Mouse (Mus musculus) liver, postnatal 0 days (tissue): ENCODE data around the gene Gpat2. TPM values are rescaled to one million over a fixed set of nuclear protein-coding genes. Genes with fewer than 3 reads are reported as not detected.
A peak's percentile ranks its signal among the peaks of the same experiment; 100 is the strongest.

Source experiments
- ATAC-seq: fragments of 200-750 bp; cut with Nextera tagmentation; 2 replicates; pipeline ENCODE4 v1.8.0; 2017; ENCODE audit warnings: mild to moderate bottlenecking, moderate library complexity
- DNase-seq: peaks from one replicate; pipeline ENCODE4 v3.0.0-alpha.2; 2016
- H3K27ac ChIP-seq: fragments of 300-500 bp; sonication (generic); 2 replicates; pipeline ENCODE4 v1.5.1; 2014; ENCODE audit warnings: antibody characterized with exemption, moderate library complexity, mild to moderate bottlenecking, low read depth
- H3K27me3 ChIP-seq: fragments of 300-500 bp; sonication (generic); 2 replicates; pipeline ENCODE4 v1.6.1; 2014; ENCODE audit warnings: low read length, control low read depth, mixed read lengths; ENCODE audit not compliant: insufficient read depth
- H3K36me3 ChIP-seq: fragments of 300-500 bp; sonication (generic); replicated peaks from 2 replicates; pipeline ENCODE4 v1.6.1; 2014; ENCODE audit warnings: mild to moderate bottlenecking, control low read depth, low read length, moderate library complexity, mixed read lengths; ENCODE audit not compliant: insufficient read depth
- H3K4me1 ChIP-seq: fragments of 300-500 bp; sonication (generic); 2 replicates; pipeline ENCODE4 v1.6.1; 2014; ENCODE audit warnings: antibody characterized with exemption, mild to moderate bottlenecking, control low read depth; ENCODE audit not compliant: insufficient read depth
- H3K4me2 ChIP-seq: fragments of 300-500 bp; sonication (generic); 2 replicates; pipeline ENCODE4 v1.6.1; 2014; ENCODE audit warnings: low read depth, mild to moderate bottlenecking, low read length, moderate library complexity, mixed read lengths
- H3K4me3 ChIP-seq: fragments of 300-500 bp; sonication (generic); 2 replicates; pipeline ENCODE4 v1.5.1; 2014; ENCODE audit warnings: low read depth, low read length
- H3K9ac ChIP-seq: fragments of 300-500 bp; sonication (generic); replicated peaks from 2 replicates; pipeline ENCODE4 v1.6.1; 2014; ENCODE audit warnings: mild to moderate bottlenecking, moderate library complexity
- H3K9me3 ChIP-seq: fragments of 300-500 bp; sonication (generic); 2 replicates; pipeline ENCODE4 v1.6.1; 2016; ENCODE audit warnings: mild to moderate bottlenecking, control low read depth, low read length, mixed read lengths
- CTCF ChIP-seq: sonication (generic); IDR thresholded peaks from 2 replicates; pipeline ENCODE4 v1.5.1; 2016; ENCODE audit warnings: antibody characterized with exemption, low read depth
- EP300 ChIP-seq: IDR thresholded peaks from 2 replicates; pipeline ENCODE4 v1.6.1; 2016; ENCODE audit warnings: antibody characterized with exemption, low read depth, mild to moderate bottlenecking
- WGBS: fragments of 180-500 bp; shearing (Covaris S2); extraction: QIAGEN DNeasy Blood & Tissue Kit; methylation state at CpG from one replicate; pipeline ENCODE4 v1.1.7; 2014; ENCODE audit not compliant: insufficient replicate concordance; 5-methylcytosine and 5-hydroxymethylcytosine counted together
- polyA plus RNA-seq: library from polyadenylated mRNA; unstranded; fragments of >200 nt; fragmentation: Nextera tagmentation; extraction: Ambion mirVana; gene quantifications from 2 replicates; pipeline ENCODE4 v1.2.1, GENCODE M21; 2015

The Gpat2 gene
- polyA plus RNA-seq, 1 experiment from 2014 or later, result 0.46 TPM

DNA sequence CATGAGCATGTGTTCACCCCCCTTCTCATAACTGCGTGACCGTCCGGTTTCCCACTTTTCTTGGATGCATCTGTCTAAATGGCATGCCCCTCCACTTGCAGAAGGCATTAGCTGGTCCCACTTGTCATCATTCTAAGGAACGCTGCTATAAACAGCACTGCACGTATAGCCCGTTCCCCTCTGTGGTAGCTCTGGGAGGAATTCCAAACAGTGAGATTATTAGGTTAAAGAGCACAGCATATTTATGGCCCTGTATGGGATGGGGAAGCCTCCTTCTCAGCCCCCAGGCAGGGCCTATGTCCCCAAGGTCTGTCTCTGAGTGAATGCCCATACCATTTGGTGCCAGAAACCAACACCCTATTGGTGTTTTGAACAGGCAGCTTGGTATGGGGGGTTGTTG is 13.9 kb upstream of the Gpat2 start:
- ATAC-seq (no peak), DNase-seq (no peak)
- H3K27me3 ChIP-seq, result no peaks in the 10 kb centered on the region
- TF ChIP-seq EP300 (no peak), CTCF (no peak)
- H3K36me3 ChIP-seq, result no peaks in the 10 kb centered on the region
- H3K27ac ChIP-seq, result no peak overlapping the region; the same call in 1 of the 2 replicates
- WGBS, result 77% methylated on average over 6 of the region's 6 CpGs
- no peak overlapping the region for H3K4me3 ChIP-seq
- no peak overlapping the region for H3K9ac ChIP-seq
- no peak overlapping the region for H3K4me2 ChIP-seq
- H3K9me3 ChIP-seq, result no peaks in the 10 kb centered on the region
- H3K4me1 ChIP-seq, result no peaks in the 10 kb centered on the region

DNA sequence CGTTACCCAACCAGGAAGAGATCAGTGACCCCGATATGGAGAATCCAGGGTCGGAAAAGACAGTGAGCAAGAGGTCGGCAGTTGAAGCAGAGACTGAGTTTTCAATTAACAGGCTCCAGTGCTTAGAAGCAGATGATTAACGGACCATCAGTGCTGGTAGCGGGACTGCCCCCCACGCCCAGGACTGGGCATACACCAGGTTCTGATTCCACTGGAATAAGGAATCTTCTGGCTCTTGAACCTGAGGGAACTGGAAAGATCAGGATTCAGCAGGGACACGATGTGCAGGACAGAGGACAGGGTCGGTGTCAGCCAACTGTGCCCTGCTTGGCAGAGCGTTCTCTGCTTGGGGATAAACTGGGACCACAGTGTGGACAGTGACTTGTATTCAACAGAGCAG is 9.2 kb upstream of the Gpat2 start:
- H3K27ac ChIP-seq, result no peak overlapping the region
- TF ChIP-seq EP300, result no peak
- no peak for TF ChIP-seq CTCF
- no peaks in the 10 kb centered on the region for H3K27me3 ChIP-seq
- no peak for ATAC-seq
- H3K36me3 ChIP-seq, result no peaks in the 10 kb centered on the region
- H3K9ac ChIP-seq, result no peak overlapping the region
- no peak overlapping the region for H3K4me2 ChIP-seq
- no peaks in the 10 kb centered on the region for H3K9me3 ChIP-seq
- H3K4me1 ChIP-seq, result no peaks in the 10 kb centered on the region
- DNase-seq, result no peak
- no peak overlapping the region for H3K4me3 ChIP-seq
- 59% methylated on average over 10 of the region's 10 CpGs for WGBS

DNA sequence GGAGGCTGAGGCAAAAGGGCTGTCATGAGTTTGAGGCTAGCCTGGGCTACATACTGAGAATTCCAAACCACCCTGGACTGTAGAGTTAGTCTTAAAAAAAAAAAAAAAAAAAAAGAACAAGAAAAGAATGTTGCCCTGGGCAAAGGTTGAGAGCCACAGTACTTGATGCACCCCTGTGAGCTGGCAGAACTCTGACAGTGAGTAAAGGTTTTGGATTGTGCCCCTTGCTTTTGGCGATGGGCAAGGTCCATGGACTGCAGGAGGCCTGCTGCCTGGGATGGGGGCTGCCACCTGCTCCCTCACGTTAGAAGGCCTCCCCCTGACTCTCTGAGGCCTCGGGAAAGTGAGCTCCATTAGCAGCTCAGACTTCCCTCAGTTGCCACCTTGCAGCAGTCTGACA is 8.3 kb upstream of the Gpat2 start:
- no peak for ATAC-seq
- H3K9ac ChIP-seq, result no peak overlapping the region

DNA sequence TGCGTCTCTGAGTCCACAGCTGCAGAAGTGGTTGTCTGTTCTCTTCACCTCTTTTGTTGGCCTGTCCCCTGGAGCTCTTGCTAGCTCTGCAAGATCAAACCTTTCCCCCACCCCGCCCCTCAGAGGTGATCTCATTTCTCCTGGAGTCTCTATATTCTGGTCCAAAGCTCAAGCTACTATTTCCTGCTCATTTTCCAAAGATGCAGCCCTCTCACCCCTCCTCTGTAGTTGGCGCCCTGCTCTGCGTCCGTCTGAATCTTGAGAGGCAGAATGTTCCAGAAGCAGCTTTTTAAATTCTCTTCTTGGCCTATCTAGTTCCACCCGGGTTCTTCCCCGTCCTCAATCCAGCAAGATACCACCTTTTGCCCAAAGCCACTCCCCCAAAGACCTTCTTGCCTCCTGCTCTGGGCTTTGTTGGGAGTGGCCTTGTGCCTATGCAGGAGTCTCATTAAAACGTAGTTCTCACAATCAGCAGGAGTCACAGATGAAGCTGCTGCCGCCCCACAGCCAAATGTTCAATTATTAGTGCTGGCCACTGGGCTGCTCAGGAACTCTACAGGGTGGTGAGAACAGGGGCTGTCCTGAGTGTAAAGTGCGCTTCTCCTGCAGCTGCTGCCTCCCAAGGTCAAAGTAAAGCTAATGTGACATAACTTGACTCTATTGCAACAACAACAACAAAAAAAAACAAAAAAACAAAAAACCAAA is 6.6 kb upstream of the Gpat2 start:
- no peaks in the 10 kb centered on the region for H3K9me3 ChIP-seq
- DNase-seq (no peak), ATAC-seq (no peak)
- H3K27me3 ChIP-seq, result no peaks in the 10 kb centered on the region
- H3K36me3 ChIP-seq, result no peaks in the 10 kb centered on the region
- WGBS, result 63% methylated on average over 10 of the region's 10 CpGs
- H3K4me3 ChIP-seq, result no peak overlapping the region
- no peak overlapping the region for H3K27ac ChIP-seq
- no peaks in the 10 kb centered on the region for H3K4me1 ChIP-seq
- no peak overlapping the region for H3K9ac ChIP-seq
- TF ChIP-seq CTCF, result no peak
- TF ChIP-seq EP300, result no peak
- no peak overlapping the region for H3K4me2 ChIP-seq

More for the DNA sequence above, 8.3 kb upstream of the Gpat2 start:
- H3K27ac ChIP-seq, result no peak overlapping the region
- H3K36me3 ChIP-seq, result no peaks in the 10 kb centered on the region
- no peak overlapping the region for H3K4me3 ChIP-seq
- DNase-seq, result no peak
- no peaks in the 10 kb centered on the region for H3K27me3 ChIP-seq
- WGBS, result 52% methylated on average over 3 of the region's 3 CpGs
- no peak overlapping the region for H3K4me2 ChIP-seq
- H3K4me1 ChIP-seq, result no peaks in the 10 kb centered on the region
- no peaks in the 10 kb centered on the region for H3K9me3 ChIP-seq
- TF ChIP-seq CTCF (no peak), EP300 (no peak)

DNA sequence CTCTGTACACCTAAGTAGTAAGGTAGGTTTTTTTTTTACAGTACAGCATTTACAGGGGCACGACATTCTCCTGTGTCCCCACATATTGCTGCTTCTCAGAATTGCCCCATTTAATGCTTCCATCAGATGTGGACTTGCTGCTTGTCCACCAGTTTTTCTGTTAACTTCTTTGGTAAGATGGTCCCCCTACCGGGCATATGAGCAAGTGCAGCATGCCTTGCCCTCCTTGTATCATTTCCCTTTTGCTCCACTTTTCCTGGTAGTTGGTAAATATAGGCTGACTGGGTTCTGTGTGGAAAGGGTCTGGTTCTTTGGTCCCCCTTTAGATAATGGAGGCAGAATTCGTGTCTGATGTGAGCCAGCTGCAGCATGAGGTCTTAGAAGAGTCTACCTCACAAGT is 5.2 kb downstream of the Gpat2 start:
- H3K9ac ChIP-seq, result no peak overlapping the region
- no peaks in the 10 kb centered on the region for H3K9me3 ChIP-seq
- H3K4me2 ChIP-seq, result no peak overlapping the region
- H3K4me1 ChIP-seq, result peaks cover 2% of the 10 kb centered on the region; the same call in 1 of the 2 replicates
- WGBS, result 17% methylated on average over 3 of the region's 3 CpGs
- H3K27me3 ChIP-seq, result 0 out of 2 replicates have a peak, but pooled peaks cover 3% of the 10 kb centered on the region
- no peak overlapping the region for H3K27ac ChIP-seq
- 0 out of 2 replicates have a peak, but pooled peaks cover 2% of the 10 kb centered on the region for H3K36me3 ChIP-seq
- ATAC-seq, result no peak
- peak; percentile 36 for DNase-seq
- no peak overlapping the region for H3K4me3 ChIP-seq
- TF ChIP-seq EP300, result no peak
- TF ChIP-seq CTCF, result peak; percentile 84

DNA sequence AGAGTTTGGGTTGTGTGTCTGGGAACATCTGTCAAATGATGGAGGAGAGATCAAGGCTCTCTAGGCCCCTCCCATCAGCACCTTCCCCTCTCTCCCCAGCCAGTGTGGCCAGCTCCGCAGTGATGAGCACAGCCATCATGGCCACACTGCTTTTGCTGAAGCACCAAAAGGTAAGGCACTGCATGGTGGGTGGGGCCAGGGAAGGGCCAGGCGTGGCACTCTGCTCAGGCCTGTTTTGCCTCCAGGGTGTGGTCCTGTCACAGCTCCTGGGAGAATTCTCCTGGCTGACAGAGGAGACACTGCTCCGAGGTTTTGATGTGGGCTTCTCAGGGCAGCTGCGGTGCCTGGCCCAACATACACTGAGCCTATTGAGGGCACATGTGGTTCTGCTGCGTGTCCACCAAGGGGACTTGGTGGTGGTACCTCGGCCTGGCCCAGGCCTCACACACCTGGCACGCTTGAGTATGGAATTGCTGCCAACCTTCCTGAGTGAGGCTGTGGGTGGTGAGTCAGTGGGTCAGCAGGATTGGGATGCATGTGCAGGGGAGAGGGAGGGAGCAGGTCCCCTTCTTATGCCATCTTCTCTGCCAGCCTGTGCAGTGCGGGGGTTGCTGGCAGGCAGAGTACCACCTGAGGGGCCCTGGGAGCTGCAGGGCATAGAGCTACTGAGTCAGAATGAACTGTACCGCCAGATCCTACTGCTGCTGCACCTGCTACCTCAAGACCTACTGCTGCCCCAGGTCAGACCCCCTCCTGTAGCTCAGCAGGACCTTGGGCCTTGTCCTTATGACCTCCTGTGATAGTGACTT is 8.7 kb downstream of the Gpat2 start:
- peaks cover 2% of the 10 kb centered on the region; the same call in 1 of the 2 replicates for H3K4me1 ChIP-seq
- H3K27me3 ChIP-seq, result 0 out of 2 replicates have a peak, but pooled peaks cover 3% of the 10 kb centered on the region
- TF ChIP-seq CTCF, result no peak
- no peak for TF ChIP-seq EP300
- ATAC-seq (no peak; the same call in 1 of the 2 replicates), DNase-seq (no peak)
- no peak overlapping the region for H3K27ac ChIP-seq
- H3K4me2 ChIP-seq, result no peak overlapping the region
- no peaks in the 10 kb centered on the region for H3K9me3 ChIP-seq
- no peak overlapping the region for H3K9ac ChIP-seq
- peaks cover 16% of the 10 kb centered on the region for H3K36me3 ChIP-seq
- 79% methylated on average over 9 of the region's 9 CpGs for WGBS
- no peak overlapping the region for H3K4me3 ChIP-seq
